Mouse (Mus musculus): ENCODE measurements around the gene Col4a6. TPM values are rescaled to one million over a fixed set of nuclear protein-coding genes. Genes with fewer than 3 reads are reported as not detected.

Gene Col4a6
- polyA plus RNA-seq, 1 experiment, result 0.01 TPM

- Histone ChIP-seq H3ac (ENCODE audit: control insufficient read depth, insufficient read length, low read depth) (no peak overlapping the region), H3K79me3 (ENCODE audit: low read depth) (no peaks in the 10 kb centered on the region), H3K27me3 (ENCODE audit: control insufficient read depth, insufficient read depth, insufficient read length) (no peaks in the 10 kb centered on the region), H3K36me3 (ENCODE audit: control insufficient read depth, insufficient read depth) (no peaks in the 10 kb centered on the region), H3K79me2 (ENCODE audit: control insufficient read depth, insufficient read depth) (no peaks in the 10 kb centered on the region), H3K4me3 (ENCODE audit: insufficient read depth, poor library complexity, severe bottlenecking) (no peak overlapping the region)
- TF ChIP-seq CEBPB (IDR thresholded peaks at IDR 0.05; ENCODE audit: low read depth) (no peak), MAX (IDR thresholded peaks at IDR 0.05) (no peak), MYOD1 (IDR thresholded peaks at IDR 0.05; ENCODE audit: control insufficient read depth, insufficient read length, low read depth) (no peak)
Observed at GRCm38 (mm10) chrX:141236564-141237333, 237.1 kb downstream of the Col4a6 start.

- Histone ChIP-seq H3K79me2 (ENCODE audit: control insufficient read depth, insufficient read depth) (no peaks in the 10 kb centered on the region), H3K79me3 (ENCODE audit: low read depth) (no peaks in the 10 kb centered on the region), H3K36me3 (ENCODE audit: control insufficient read depth, insufficient read depth) (no peaks in the 10 kb centered on the region), H3K27me3 (ENCODE audit: control insufficient read depth, insufficient read depth, insufficient read length) (no peaks in the 10 kb centered on the region), H3K4me3 (ENCODE audit: insufficient read depth, poor library complexity, severe bottlenecking) (no peak overlapping the region), H3ac (ENCODE audit: control insufficient read depth, insufficient read length, low read depth) (no peak overlapping the region)
- TF ChIP-seq CTCF (IDR thresholded peaks at IDR 0.05; ENCODE audit: control insufficient read depth, insufficient read depth, insufficient read length) (no peak), MYOD1 (IDR thresholded peaks at IDR 0.05; ENCODE audit: control insufficient read depth, insufficient read length, low read depth) (no peak), CEBPB (IDR thresholded peaks at IDR 0.05; ENCODE audit: low read depth) (no peak), MAX (IDR thresholded peaks at IDR 0.05) (no peak), MYOG (IDR thresholded peaks at IDR 0.05; ENCODE audit: control insufficient read depth, extremely low read depth, insufficient read length) (no peak), USF1 (IDR thresholded peaks at IDR 0.05; ENCODE audit: low read depth) (no peak), FOSL1 (IDR thresholded peaks at IDR 0.05; ENCODE audit: insufficient read depth, low read length, poor library complexity, severe bottlenecking) (no peak)
Observed at GRCm38 (mm10) chrX:141228169-141228568, 245.7 kb downstream of the Col4a6 start.

GRCm38 (mm10) chrX:141212802-141213201 lies 261.1 kb downstream of the Col4a6 start:
- no peaks in the 10 kb centered on the region for H3K27me3 ChIP-seq (ENCODE audit: control insufficient read depth, insufficient read depth, insufficient read length)
- no peak overlapping the region for H3K4me3 ChIP-seq (ENCODE audit: insufficient read depth, poor library complexity, severe bottlenecking)
- no peak for TF ChIP-seq CEBPB (IDR thresholded peaks at IDR 0.05; ENCODE audit: low read depth)
- TF ChIP-seq USF1 (IDR thresholded peaks at IDR 0.05; ENCODE audit: low read depth), result no peak
- TF ChIP-seq FOSL1 (IDR thresholded peaks at IDR 0.05; ENCODE audit: insufficient read depth, low read length, poor library complexity, severe bottlenecking), result no peak
- no peak for TF ChIP-seq MYOG (IDR thresholded peaks at IDR 0.05; ENCODE audit: control insufficient read depth, extremely low read depth, insufficient read length)
- TF ChIP-seq CTCF (IDR thresholded peaks at IDR 0.05; ENCODE audit: control insufficient read depth, insufficient read depth, insufficient read length), result no peak
- TF ChIP-seq MYOD1 (IDR thresholded peaks at IDR 0.05; ENCODE audit: control insufficient read depth, insufficient read length, low read depth), result no peak
- no peak for TF ChIP-seq MAX (IDR thresholded peaks at IDR 0.05)
- no peaks in the 10 kb centered on the region for H3K79me3 ChIP-seq (ENCODE audit: low read depth)
- H3ac ChIP-seq (ENCODE audit: control insufficient read depth, insufficient read length, low read depth), result no peak overlapping the region
- H3K79me2 ChIP-seq (ENCODE audit: control insufficient read depth, insufficient read depth), result no peaks in the 10 kb centered on the region
- no peaks in the 10 kb centered on the region for H3K36me3 ChIP-seq (ENCODE audit: control insufficient read depth, insufficient read depth)

GRCm38 (mm10) chrX:141198993-141199392 lies 274.9 kb downstream of the Col4a6 start:
- Histone ChIP-seq H3K27me3 (ENCODE audit: control insufficient read depth, insufficient read depth, insufficient read length) (no peaks in the 10 kb centered on the region), H3K36me3 (ENCODE audit: control insufficient read depth, insufficient read depth) (no peaks in the 10 kb centered on the region), H3K79me3 (ENCODE audit: low read depth) (no peaks in the 10 kb centered on the region), H3ac (ENCODE audit: control insufficient read depth, insufficient read length, low read depth) (no peak overlapping the region), H3K79me2 (ENCODE audit: control insufficient read depth, insufficient read depth) (no peaks in the 10 kb centered on the region), H3K4me3 (ENCODE audit: insufficient read depth, poor library complexity, severe bottlenecking) (no peak overlapping the region)
- no peak for TF ChIP-seq CEBPB (IDR thresholded peaks at IDR 0.05; ENCODE audit: low read depth)
- no peak for TF ChIP-seq MAX (IDR thresholded peaks at IDR 0.05)
- no peak for TF ChIP-seq MYOG (IDR thresholded peaks at IDR 0.05; ENCODE audit: control insufficient read depth, extremely low read depth, insufficient read length)
- TF ChIP-seq USF1 (IDR thresholded peaks at IDR 0.05; ENCODE audit: low read depth), result no peak
- TF ChIP-seq CTCF (IDR thresholded peaks at IDR 0.05; ENCODE audit: control insufficient read depth, insufficient read depth, insufficient read length), result no peak
- no peak for TF ChIP-seq MYOD1 (IDR thresholded peaks at IDR 0.05; ENCODE audit: control insufficient read depth, insufficient read length, low read depth)
- TF ChIP-seq FOSL1 (IDR thresholded peaks at IDR 0.05; ENCODE audit: insufficient read depth, low read length, poor library complexity, severe bottlenecking), result no peak

GRCm38 (mm10) chrX:141195036-141195435 lies 278.8 kb downstream of the Col4a6 start:
- Histone ChIP-seq H3K79me3 (ENCODE audit: low read depth) (no peaks in the 10 kb centered on the region), H3K4me3 (ENCODE audit: insufficient read depth, poor library complexity, severe bottlenecking) (no peak overlapping the region), H3ac (ENCODE audit: control insufficient read depth, insufficient read length, low read depth) (no peak overlapping the region), H3K36me3 (ENCODE audit: control insufficient read depth, insufficient read depth) (no peaks in the 10 kb centered on the region), H3K27me3 (ENCODE audit: control insufficient read depth, insufficient read depth, insufficient read length) (no peaks in the 10 kb centered on the region), H3K79me2 (ENCODE audit: control insufficient read depth, insufficient read depth) (no peaks in the 10 kb centered on the region)
- TF ChIP-seq USF1 (IDR thresholded peaks at IDR 0.05; ENCODE audit: low read depth), result no peak
- TF ChIP-seq MYOD1 (IDR thresholded peaks at IDR 0.05; ENCODE audit: control insufficient read depth, insufficient read length, low read depth), result no peak
- no peak for TF ChIP-seq CTCF (IDR thresholded peaks at IDR 0.05; ENCODE audit: control insufficient read depth, insufficient read depth, insufficient read length)
- no peak for TF ChIP-seq FOSL1 (IDR thresholded peaks at IDR 0.05; ENCODE audit: insufficient read depth, low read length, poor library complexity, severe bottlenecking)
- TF ChIP-seq CEBPB (IDR thresholded peaks at IDR 0.05; ENCODE audit: low read depth), result no peak
- TF ChIP-seq MYOG (IDR thresholded peaks at IDR 0.05; ENCODE audit: control insufficient read depth, extremely low read depth, insufficient read length), result no peak
- no peak for TF ChIP-seq MAX (IDR thresholded peaks at IDR 0.05)

Data from C2C12 (cell line).